Mouse (Mus musculus) right cerebral cortex, postnatal 4 days (tissue): ENCODE data around the gene Akt1.

Source experiments
- DNase-seq: peaks from one replicate; pipeline ENCODE4 v3.0.0-alpha.2; 2022

Gene Akt1

GRCm38 (mm10) chr12:112659109-112659508, 15.6 kb downstream of the Akt1 start:
- DNase-seq, result peak; percentile 81

- DNase-seq, result peak; percentile 46
These were observed 16.1 kb downstream of the Akt1 start for GRCm38 (mm10) chr12:112658619-112659018.

GRCm38 (mm10) chr12:112654076-112654475, 20.6 kb downstream of the Akt1 start:
- DNase-seq, result no peak

- peak; percentile 87 for DNase-seq
These were observed 21.4 kb downstream of the Akt1 start for GRCm38 (mm10) chr12:112653157-112653824.

GRCm38 (mm10) chr12:112651778-112652439, 22.8 kb downstream of the Akt1 start:
- no peak for DNase-seq

GRCm38 (mm10) chr12:112648081-112648480, 26.6 kb downstream of the Akt1 start:
- no peak for DNase-seq

GRCm38 (mm10) chr12:112646139-112646538, 28.5 kb downstream of the Akt1 start:
- no peak for DNase-seq

GRCm38 (mm10) chr12:112644855-112645506, 29.7 kb downstream of the Akt1 start:
- DNase-seq, result peak; percentile 62

GRCm38 (mm10) chr12:112644180-112644854, 30.4 kb downstream of the Akt1 start, which contains the start of gene Siva1:
Gene Siva1 (plus strand): TSS chr12:112644679.
- peak; percentile 93 for DNase-seq

- no peak for DNase-seq
These were observed 31.6 kb downstream of the Akt1 start for GRCm38 (mm10) chr12:112643126-112643525.

- DNase-seq, result no peak
These were observed 35.2 kb downstream of the Akt1 start for GRCm38 (mm10) chr12:112639526-112639925.

- no peak for DNase-seq
These were observed 41.0 kb downstream of the Akt1 start for GRCm38 (mm10) chr12:112633686-112634085.

GRCm38 (mm10) chr12:112632907-112633306, 41.8 kb downstream of the Akt1 start:
- no peak for DNase-seq

- DNase-seq, result no peak
These were observed 42.5 kb downstream of the Akt1 start for GRCm38 (mm10) chr12:112632084-112632777.

GRCm38 (mm10) chr12:112631472-112631871, 43.2 kb downstream of the Akt1 start:
- no peak for DNase-seq

GRCm38 (mm10) chr12:112630796-112631195, 43.9 kb downstream of the Akt1 start:
- no peak for DNase-seq

GRCm38 (mm10) chr12:112630029-112630428, 44.7 kb downstream of the Akt1 start:
- DNase-seq, result no peak

GRCm38 (mm10) chr12:112628928-112629721, 45.6 kb downstream of the Akt1 start:
- peak; percentile 35 for DNase-seq

GRCm38 (mm10) chr12:112628197-112628596, 46.5 kb downstream of the Akt1 start:
- DNase-seq, result no peak

GRCm38 (mm10) chr12:112627097-112627881, 47.4 kb downstream of the Akt1 start:
- DNase-seq, result no peak

- no peak for DNase-seq
These were observed 48.2 kb downstream of the Akt1 start for GRCm38 (mm10) chr12:112626455-112626854.
